Mouse (Mus musculus) liver, embryonic 14.5 days (tissue): ENCODE data around the gene Disc1.

ENCODE experiments used
- CTCF ChIP-seq: IDR thresholded peaks from 2 replicates; pipeline ENCODE4 v1.5.1; 2016; ENCODE audit warnings: antibody characterized with exemption, low read depth, control low read depth
- EP300 ChIP-seq: IDR thresholded peaks from 2 replicates; pipeline ENCODE4 v1.6.1; 2016; ENCODE audit warnings: antibody characterized with exemption, low read depth

- no peak for TF ChIP-seq CTCF
- TF ChIP-seq EP300, result no peak
Measured at GRCm38 (mm10) chr8:125127621-125128020, 73.6 kb downstream of the Disc1 start.
